Mouse (Mus musculus) kidney, adult 2 months (tissue): ENCODE measurements around the gene Hoxa9. TPM values are rescaled to one million over a fixed set of nuclear protein-coding genes. Genes with fewer than 3 reads are reported as not detected.

Source experiments
- DNase-seq: peaks from one replicate; pipeline ENCODE4 v3.0.0; 2021
- H3K27ac ChIP-seq: fragments of 200-500 bp; 2 replicates; pipeline ENCODE4 v1.5.1; 2012; ENCODE audit warnings: low read depth, low read length, control low read depth, inconsistent platforms; ENCODE audit not compliant: insufficient read depth
- H3K27me3 ChIP-seq: fragments of 200-500 bp; replicated peaks from 2 replicates; pipeline ENCODE4 v1.6.1; 2012; ENCODE audit warnings: mild to moderate bottlenecking, moderate library complexity, low read length, inconsistent platforms; ENCODE audit not compliant: control insufficient read depth, insufficient read depth
- H3K36me3 ChIP-seq: fragments of 200-500 bp; 2 replicates; pipeline ENCODE4 v1.6.1; 2012; ENCODE audit warnings: mild to moderate bottlenecking, moderate library complexity, low read length, inconsistent platforms; ENCODE audit not compliant: control insufficient read depth, insufficient read depth
- H3K4me1 ChIP-seq: fragments of 200-500 bp; 2 replicates; pipeline ENCODE4 v1.6.1; 2011; ENCODE audit warnings: low read length; ENCODE audit not compliant: control insufficient read depth, insufficient read depth
- H3K4me3 ChIP-seq: fragments of 200-500 bp; 2 replicates; pipeline ENCODE4 v1.5.1; 2011; ENCODE audit warnings: mild to moderate bottlenecking, low read depth, low read length, control low read depth; ENCODE audit not compliant: insufficient read depth
- CTCF ChIP-seq: fragments of 200-500 bp; conservative IDR thresholded peaks from 2 replicates; pipeline ENCODE4 v1.5.1; 2011; ENCODE audit warnings: low read depth, mild to moderate bottlenecking, control low read depth, low read length, moderate library complexity, mixed read lengths; ENCODE audit not compliant: insufficient read depth, insufficient read length
- POLR2A ChIP-seq: fragments of 200-500 bp; IDR thresholded peaks from one replicate; pipeline ENCODE4 v1.6.1; 2011; ENCODE audit warnings: low read depth, low read length, control low read depth
- WGBS: fragments of 180-500 bp; shearing (Covaris S2); methylation state at CpG from one replicate; pipeline ENCODE4 v1.1.7; 2018; 5-methylcytosine and 5-hydroxymethylcytosine counted together
- polyA plus RNA-seq: library from polyadenylated mRNA; depleted of rRNA; stranded (reverse); fragments of >200 nt; gene quantifications from 2 replicates; pipeline ENCODE4 v1.2.3, GENCODE M21; 2012

The Hoxa9 gene
- polyA plus RNA-seq, 1 experiment, result 36.0 TPM

DNA sequence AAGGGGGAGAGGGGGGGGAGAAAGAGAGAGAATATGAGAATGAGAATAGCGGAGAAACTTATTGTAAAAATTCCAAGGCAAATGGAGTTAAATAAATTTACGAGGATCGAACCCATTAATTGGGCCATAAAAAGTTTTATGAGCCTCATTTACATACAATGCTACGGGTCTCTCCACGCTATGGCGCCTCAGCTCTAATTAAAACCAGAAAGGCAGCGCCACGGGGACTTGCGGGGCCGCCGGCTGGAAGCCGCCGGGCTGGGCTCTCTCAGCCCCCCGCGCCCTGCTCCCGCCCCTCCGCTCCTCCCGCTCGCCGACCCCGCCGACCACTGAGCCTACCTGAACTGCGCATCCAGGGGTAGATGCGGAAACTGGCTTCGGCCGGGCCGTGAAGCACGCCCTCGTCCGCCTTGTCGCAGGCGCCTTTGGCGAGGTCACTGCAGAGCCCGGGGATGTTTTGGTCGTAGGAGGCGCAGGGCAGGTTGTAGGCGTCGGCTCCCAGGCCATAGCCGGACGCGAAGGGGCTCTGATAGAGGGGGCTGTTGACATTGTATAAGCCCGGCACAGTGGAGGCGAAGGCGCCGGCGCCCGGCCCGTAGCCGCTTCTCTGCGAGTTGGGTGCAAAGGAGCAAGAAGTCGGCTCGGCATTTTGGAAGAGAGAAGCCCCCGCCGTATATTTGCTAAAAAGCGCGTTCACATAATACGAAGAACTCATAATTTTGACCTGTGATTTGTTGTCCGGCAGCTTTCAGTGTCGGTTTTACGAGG lies 14.0 kb downstream of the Hoxa9 start:
- Histone ChIP-seq H3K4me1 (0 out of 2 replicates have a peak, but pooled peaks cover 12% of the 10 kb centered on the region), H3K36me3 (no peaks in the 10 kb centered on the region), H3K27ac (peak overlapping the region; percentile 94), H3K27me3 (no peaks in the 10 kb centered on the region), H3K4me3 (peak overlapping the region; percentile 85)
- 1% methylated on average over 60 of the region's 60 CpGs for WGBS
- peak; percentile 70 for DNase-seq
- TF ChIP-seq CTCF (no peak), POLR2A (no peak)

DNA sequence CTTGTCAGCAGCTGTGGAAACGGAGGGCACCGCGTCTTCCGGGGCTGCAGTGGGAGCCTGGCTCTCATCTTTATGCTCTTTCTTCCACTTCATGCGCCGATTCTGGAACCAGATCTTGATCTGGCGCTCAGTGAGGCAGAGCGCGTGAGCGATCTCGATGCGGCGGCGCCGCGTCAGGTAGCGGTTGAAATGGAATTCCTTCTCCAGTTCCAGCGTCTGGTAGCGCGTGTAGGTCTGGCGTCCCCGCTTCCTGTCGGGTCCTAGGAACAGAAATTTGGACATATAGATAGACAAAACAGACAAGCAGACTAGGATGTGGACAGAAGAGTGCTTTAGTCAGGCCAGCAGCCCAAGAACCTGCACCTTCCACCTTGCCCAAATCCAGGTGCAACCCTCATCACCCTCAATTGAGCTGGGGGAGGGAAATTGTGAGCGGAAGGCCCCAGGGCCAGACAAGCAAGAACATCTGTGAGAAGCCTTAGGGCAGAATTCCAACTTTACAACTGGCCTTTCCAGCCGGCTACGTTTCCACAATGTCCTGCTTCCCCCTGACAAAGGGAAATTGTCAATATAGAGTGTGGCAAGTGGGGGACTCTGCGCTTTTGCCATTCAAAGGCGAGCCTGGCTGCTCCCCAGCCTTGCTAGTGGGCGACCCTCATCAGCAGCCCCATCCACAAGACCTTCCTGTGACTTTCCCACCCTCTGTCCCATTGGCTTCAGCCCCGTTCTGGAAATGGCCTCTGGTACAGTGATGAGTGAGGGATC lies 14.9 kb downstream of the Hoxa9 start:
- peak; percentile 64 for DNase-seq
- TF ChIP-seq POLR2A (no peak), CTCF (no peak)
- 16% methylated on average over 30 of the region's 30 CpGs for whole genome bisulfite sequencing
- Histone ChIP-seq H3K27me3 (no peaks in the 10 kb centered on the region), H3K27ac (peak overlapping the region; percentile 94), H3K36me3 (no peaks in the 10 kb centered on the region), H3K4me1 (0 out of 2 replicates have a peak, but pooled peaks cover 12% of the 10 kb centered on the region), H3K4me3 (peak overlapping the region; percentile 55)

GRCm38 (mm10) chr6:52215070-52215469 lies 15.8 kb downstream of the Hoxa9 start:
- WGBS, result 66% methylated on average over 3 of the region's 3 CpGs
- peak; percentile 24 for DNase-seq

GRCm38 (mm10) chr6:52214271-52214670 lies 16.6 kb downstream of the Hoxa9 start:
- peaks cover 20% of the 10 kb centered on the region for H3K4me1 ChIP-seq
- H3K36me3 ChIP-seq, result no peaks in the 10 kb centered on the region
- DNase-seq, result peak; percentile 41
- 43% methylated on average over 5 of the region's 5 CpGs for WGBS
- no peaks in the 10 kb centered on the region for H3K27me3 ChIP-seq
- no peak overlapping the region for H3K4me3 ChIP-seq
- no peak for TF ChIP-seq CTCF
- no peak for TF ChIP-seq POLR2A
- H3K27ac ChIP-seq, result peak overlapping the region; percentile 40; the same call in 1 of the 2 replicates

More at GRCm38 (mm10) chr6:52215070-52215469, 15.8 kb downstream of the Hoxa9 start:
- peak overlapping the region; percentile 29; the same call in 1 of the 2 replicates for H3K27ac ChIP-seq
- 0 out of 2 replicates have a peak, but pooled peaks cover 14% of the 10 kb centered on the region for H3K4me1 ChIP-seq
- TF ChIP-seq POLR2A, result no peak
- no peak for TF ChIP-seq CTCF
- H3K36me3 ChIP-seq, result no peaks in the 10 kb centered on the region
- H3K27me3 ChIP-seq, result no peaks in the 10 kb centered on the region
- H3K4me3 ChIP-seq, result no peak overlapping the region

DNA sequence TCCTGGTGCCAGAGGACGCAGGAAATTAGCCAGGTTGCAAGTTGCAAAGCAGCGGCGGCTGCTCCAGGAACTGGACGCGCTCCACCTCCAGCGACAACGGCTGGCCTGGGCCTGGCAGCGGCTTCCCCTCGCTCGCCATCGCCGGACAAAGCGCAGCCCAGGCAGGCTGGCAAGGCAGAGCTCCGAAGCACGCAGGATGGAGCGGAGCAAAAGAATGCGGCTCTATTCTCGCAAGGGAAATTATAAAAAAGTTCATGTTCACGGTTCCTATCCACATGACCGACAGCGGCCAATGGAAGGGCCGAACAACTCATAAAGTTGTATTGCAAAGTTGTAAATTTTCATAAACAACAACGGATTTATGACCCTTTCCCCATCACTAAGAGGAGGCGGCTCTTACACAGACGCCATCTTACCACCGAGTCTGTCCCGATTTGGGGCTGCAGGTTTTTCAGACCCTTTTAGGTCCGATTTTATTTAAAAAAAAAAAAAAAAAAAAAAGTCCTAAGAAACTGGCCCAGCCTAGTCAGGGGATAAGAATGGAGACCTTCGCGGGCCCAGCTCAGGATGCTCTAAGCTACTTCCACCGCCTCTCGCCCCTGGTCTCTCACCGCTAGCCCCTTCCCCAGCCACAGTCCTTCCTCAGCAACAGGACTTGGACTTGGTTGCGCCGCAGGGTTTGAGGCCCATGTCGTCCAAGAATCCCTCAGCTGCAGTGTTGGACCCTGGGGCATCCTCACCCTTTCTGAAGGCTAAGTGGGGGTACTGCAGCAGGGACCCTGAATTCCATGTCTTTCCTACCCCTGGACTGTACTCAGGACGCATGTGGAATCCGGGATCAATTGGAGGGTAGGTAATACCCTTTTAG lies 17.5 kb downstream of the Hoxa9 start, which contains the start of the genes Hoxa3 and Gm28308:
Hoxa3 (minus strand) TSS at position 218 of the 868 bp plus-strand sequence.
Gm28308 (minus strand) TSS at position 221 of the 868 bp plus-strand sequence.
- Histone ChIP-seq H3K4me3 (peak within 1 kb of the TSS; percentile 87), H3K4me1 (peaks cover 21% of the 10 kb centered on the region), H3K36me3 (no peaks in the 10 kb centered on the region), H3K27ac (peak within 1 kb of the TSS; percentile 99), H3K27me3 (no peaks in the 10 kb centered on the region)
- 3% methylated on average over 38 of the region's 38 CpGs for WGBS
- DNase-seq, result peak; percentile 93
- TF ChIP-seq POLR2A, result peak; percentile 86
- no peak for TF ChIP-seq CTCF

GRCm38 (mm10) chr6:52212556-52213118 lies 18.3 kb downstream of the Hoxa9 start:
- H3K4me1 ChIP-seq, result peaks cover 21% of the 10 kb centered on the region
- no peaks in the 10 kb centered on the region for H3K27me3 ChIP-seq
- H3K36me3 ChIP-seq, result no peaks in the 10 kb centered on the region
- peak overlapping the region; percentile 87 for H3K4me3 ChIP-seq
- peak overlapping the region; percentile 99 for H3K27ac ChIP-seq
- 1% methylated on average over 22 of the region's 22 CpGs for WGBS
- no peak for TF ChIP-seq POLR2A
- TF ChIP-seq CTCF, result no peak
- DNase-seq, result peak; percentile 87

- H3K27ac ChIP-seq, result peak overlapping the region; percentile 99
- H3K4me1 ChIP-seq, result peaks cover 21% of the 10 kb centered on the region
- H3K27me3 ChIP-seq, result no peaks in the 10 kb centered on the region
- DNase-seq, result peak; percentile 55
- TF ChIP-seq CTCF (no peak), POLR2A (no peak)
- no peaks in the 10 kb centered on the region for H3K36me3 ChIP-seq
- WGBS, result 3% methylated on average over 13 of the region's 13 CpGs
- peak overlapping the region; percentile 87 for H3K4me3 ChIP-seq
These were observed 18.9 kb downstream of the Hoxa9 start for GRCm38 (mm10) chr6:52211961-52212360.
